Mouse (Mus musculus): ENCODE results near the gene Speg.

Gene Speg

GRCm38 (mm10) chr1:75374950-75375936 is at the start of gene Speg:
TSS of gene Speg (plus strand) at chr1:75375297.
- DNase-seq (ENCODE audit: low read depth, low spot score): no peak

DNA sequence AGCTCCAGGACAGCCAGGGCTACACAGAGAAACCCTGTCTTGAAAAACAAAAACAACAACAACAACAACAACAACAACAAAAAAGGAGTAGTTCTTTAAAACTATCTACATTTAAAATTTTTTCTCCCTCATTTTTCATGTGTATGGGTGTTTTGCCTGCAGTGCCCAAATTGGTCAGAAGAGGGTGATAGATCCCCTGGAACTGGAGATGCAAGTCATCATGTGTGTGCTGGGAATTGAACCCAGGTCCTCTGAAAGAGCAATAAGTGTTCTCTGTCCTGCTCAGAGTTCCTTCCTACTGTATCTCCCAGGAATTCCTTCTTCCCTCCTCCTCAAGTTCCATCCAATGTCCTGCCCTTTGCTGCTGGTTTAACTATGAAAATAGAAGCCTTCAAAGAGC is 47.6 kb upstream of the Speg start:
- no peak for DNase-seq (ENCODE audit: low read depth, low spot score)

DNA sequence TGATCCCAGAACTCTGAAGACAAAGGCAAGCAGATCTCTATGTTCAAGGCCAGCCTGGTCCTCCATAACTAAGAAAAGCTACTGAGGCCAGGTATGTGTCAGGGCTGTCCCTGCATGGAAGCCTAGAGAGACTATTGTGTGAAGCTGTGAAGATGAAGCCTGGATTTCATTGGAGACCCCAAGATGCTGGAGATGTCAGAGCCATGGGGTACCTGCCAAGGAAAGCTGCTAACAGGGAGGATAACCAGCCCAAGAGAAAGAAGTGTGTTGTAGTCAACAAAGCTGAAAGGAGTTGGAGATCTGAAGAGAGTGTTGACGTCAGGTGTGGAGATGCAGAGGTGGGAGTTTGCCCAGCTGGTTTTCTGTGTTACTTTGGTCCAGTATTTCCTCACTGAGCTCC is 43.8 kb upstream of the Speg start:
- no peak for DNase-seq (ENCODE audit: low read depth, low spot score)

DNA sequence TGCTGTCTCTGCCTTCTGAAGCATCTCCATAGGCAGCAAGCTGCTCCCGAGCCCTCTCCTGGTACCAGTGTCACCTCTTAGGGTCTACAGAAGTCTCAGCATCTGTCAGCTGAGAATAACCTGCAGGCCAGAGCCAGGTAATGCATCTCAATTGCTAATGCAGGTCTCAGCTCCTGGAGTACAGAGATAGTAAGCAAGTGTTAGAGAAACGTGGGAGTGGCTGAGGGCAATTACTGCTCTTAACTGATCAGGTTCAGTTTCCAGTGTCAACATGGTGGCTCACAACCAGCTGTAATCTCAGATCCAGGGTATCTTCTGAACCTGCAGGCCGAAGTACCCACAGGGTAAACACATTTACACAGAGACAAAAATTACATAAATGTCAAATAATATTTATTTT is 38.6 kb upstream of the Speg start:
- no peak for DNase-seq (ENCODE audit: low read depth, low spot score)

DNA sequence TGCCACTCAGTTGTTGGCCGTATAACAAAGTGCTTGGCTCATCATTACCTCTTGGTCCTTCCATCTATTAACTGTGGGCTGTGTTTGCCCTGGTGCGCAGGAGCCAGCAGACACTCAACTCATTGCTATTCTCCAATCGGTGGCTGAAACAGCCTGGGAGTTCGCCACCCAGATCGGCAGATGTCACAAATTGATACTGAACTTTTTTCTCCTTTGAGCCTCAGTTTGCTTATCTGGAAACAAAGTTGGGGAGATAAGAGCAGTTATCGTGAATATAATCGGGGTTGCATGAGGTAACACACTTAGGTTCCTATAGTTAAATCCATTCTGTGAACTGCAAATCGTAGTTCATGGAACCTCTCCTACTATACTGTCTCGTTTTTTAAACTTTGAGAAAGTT is 38.0 kb upstream of the Speg start:
- no peak for DNase-seq (ENCODE audit: low read depth, low spot score)

GRCm38 (mm10) chr1:75338091-75338694 is 36.9 kb upstream of the Speg start:
- DNase-seq (ENCODE audit: low read depth, low spot score): no peak

- peak; percentile 50 for DNase-seq (ENCODE audit: low read depth, low spot score)
These were observed 35.8 kb upstream of the Speg start for GRCm38 (mm10) chr1:75339337-75339736.

DNA sequence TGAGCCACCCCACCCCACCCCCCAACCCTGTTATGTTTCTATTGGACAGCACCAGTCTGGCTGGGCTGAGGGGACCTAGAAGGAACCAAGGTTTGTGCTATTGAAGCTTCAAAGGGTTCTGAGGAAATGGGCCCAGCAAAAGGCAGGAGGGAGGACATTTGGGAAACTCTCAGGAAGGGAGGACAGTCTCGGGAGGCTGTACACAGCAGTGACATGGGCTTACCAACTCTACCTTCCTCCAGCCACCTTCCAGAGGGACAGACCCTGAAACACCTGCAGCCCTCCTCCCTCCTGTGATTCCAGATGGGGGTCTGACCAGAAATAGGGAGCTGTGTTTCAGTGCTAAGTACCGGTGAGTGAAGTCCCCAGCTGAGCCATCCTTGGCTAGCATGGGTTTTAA is 34.6 kb upstream of the Speg start:
- no peak for DNase-seq (ENCODE audit: low read depth, low spot score)

DNA sequence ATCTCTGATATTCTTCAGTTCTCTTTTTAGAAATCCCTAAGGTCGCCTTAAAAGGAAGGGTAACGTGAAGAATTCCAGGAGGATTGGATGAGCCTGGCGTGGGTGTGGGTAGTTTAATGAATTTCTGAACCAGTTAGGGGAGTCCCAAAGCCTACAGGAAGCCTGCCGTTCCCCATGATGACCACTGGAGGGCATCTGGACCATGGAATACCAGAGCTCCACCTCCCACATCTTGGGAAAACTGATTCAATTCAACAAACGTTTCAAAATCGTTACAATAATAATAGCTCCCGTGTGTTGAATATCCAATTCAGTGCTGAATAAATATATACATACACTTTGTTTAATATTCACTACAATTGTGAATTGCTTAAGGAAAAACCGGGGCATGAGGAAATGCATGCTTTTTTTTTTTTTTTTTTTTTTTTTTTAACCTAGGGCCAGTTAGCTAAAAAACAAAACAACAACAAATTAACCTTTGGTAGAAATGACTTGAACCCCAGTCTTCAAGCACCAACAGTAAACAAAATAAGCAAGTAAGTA is 32.2 kb upstream of the Speg start:
- peak; percentile 57 for DNase-seq (ENCODE audit: low read depth, low spot score)

DNA sequence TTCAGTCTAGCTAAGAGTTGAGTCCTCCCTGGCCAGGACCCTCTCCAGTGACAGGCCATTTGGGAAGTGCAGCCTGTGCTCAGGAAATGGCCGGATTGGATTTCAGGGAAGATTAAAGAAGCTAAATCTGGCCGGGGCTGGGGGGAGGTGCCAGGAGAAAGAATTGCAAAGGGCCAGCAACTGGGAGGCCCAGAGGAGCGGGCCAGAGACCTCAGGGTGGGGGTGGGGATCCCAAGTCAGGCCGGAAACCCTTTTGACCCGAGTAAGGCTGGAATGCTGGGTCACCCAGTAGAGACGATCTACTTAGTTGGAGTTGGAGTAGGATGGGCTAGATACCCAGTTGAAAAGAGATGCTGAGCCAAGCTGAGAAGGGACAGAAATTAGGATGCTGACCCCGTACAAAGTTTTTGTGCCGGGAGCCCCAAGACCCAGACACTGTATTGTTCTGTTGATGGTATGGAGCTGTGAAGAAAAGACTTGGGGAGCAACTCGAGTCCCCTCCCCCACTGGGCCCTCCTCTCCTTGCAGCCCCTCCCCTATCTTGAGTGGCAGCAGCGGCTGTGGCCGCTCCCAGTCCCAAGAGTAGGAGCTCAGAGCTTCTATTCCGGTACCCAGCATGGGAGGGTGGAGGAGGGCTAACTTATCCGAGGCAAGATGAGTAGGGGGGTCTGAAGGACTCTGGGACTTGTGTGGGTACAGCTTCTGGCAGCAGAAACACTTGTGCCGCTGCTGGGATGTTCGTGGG is 30.6 kb upstream of the Speg start:
- no peak for DNase-seq (ENCODE audit: low read depth, low spot score)

DNA sequence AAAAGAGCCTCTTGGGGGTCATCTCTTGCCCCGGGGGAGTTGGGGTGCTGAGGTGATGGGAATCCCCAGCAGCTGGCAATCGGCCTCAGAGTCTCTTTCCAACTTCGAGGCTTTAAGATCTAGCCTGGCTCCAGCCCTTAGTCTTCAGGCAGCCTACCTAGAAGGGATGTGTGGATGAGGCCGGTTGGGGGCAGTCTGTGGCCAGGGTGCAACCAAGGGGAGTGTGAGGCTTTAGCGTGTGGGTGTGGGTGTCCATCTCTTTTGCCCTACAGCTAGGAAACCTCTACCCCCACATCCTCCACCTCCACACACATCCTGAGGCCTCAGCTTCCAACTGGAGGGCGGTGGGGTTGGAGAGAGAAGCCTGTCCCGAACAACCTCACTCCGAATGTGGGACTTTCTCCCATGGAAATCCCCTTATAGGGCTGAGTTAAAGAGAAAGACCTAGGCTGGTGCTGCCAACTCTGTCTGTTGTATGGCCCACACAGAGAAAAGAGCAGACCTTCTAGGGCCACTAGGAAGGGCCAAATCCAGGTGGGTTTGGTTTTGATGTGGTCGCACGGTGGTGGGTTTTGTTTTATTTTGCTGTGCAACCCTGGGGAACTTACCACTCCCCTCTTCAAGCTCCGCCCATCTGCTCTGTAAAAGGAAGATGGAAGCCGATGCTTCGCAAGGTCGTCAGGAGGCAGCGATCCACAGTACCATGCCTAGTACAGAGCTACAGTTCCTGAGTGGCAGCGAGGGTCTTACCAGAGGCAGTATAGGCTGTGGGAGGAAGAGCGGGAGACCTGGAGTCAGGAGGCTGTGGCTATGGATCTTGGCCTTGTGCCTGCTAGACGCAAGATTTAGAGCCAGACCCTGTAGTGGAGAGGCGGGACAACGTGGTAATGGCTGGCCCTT is 29.8 kb upstream of the Speg start:
- no peak for DNase-seq (ENCODE audit: low read depth, low spot score)

DNA sequence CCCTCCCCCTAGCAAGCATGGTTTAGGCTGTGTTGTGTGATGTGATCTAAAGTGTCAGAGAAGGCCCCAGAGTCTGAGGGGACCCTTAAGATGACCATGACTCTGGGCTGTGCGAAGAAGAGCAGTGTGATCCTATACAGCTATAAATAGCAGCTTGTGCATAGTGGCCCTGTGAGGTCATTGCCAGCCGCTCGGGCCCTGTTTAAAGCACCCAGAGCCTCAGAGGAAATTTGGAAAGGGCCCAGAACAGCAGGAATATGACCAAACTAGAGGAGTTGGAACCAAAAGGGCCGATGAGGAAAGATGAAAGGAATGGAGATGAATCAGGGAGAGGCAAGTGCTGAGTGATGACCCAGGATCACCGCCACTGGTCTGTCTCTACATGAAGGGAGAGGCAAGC is 27.8 kb upstream of the Speg start:
- DNase-seq (ENCODE audit: low read depth, low spot score): no peak

GRCm38 (mm10) chr1:75349275-75349674 is 25.8 kb upstream of the Speg start:
- no peak for DNase-seq (ENCODE audit: low read depth, low spot score)

GRCm38 (mm10) chr1:75357261-75357660 is 17.8 kb upstream of the Speg start:
- DNase-seq (ENCODE audit: low read depth, low spot score): no peak

DNA sequence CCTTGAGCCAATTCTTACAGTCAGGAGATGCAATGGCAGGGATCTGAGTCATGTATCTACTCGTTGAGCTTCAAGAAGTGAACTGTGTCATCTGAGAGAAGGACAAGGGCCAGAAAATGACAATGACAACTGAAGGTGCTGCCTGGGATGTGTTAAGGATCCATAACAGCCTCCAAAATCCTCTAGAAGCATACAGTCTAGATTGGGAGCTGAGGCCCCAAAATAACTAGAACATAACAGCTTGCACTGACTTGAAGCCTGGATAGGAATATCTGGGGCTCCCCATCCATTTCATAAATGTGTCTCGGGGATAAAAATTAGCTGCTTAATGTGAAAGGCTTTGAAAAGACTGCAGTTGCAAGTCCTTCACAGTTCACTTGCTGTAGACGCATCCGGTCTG is 17.1 kb upstream of the Speg start:
- peak; percentile 55 for DNase-seq (ENCODE audit: low read depth, low spot score)

- peak; percentile 62 for DNase-seq (ENCODE audit: low read depth, low spot score)
These were observed 15.8 kb upstream of the Speg start for GRCm38 (mm10) chr1:75359346-75359745.

DNA sequence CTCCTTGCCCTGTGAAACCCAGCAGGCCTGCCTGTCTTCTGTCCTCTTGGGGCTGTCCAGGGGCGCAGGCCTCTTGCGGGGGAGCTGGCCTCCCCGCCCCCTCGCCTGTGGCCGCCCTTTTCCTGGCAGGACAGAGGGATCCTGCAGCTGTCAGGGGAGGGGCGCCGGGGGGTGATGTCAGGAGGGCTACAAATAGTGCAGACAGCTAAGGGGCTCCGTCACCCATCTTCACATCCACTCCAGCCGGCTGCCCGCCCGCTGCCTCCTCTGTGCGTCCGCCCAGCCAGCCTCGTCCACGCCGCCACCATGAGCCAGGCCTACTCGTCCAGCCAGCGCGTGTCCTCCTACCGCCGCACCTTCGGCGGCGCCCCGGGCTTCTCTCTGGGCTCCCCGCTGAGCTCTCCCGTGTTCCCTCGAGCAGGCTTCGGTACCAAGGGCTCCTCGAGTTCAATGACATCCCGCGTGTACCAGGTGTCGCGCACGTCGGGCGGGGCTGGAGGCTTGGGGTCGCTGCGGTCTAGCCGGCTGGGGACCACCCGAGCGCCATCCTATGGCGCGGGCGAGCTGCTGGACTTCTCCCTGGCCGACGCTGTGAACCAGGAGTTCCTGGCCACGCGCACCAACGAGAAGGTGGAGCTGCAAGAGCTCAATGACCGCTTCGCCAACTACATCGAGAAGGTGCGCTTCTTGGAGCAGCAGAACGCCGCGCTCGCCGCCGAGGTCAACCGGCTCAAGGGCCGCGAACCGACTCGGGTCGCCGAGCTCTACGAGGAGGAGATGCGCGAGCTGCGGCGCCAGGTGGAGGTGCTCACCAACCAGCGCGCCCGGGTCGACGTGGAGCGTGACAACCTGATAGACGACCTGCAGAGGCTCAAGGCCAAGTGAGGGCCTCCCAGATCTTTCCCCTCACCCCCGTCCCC is 14.7 kb upstream of the Speg start, which contains the start of gene Des:
TSS of gene Des (plus strand) at position 218 of the 920 bp plus-strand sequence.
- no peak for DNase-seq (ENCODE audit: low read depth, low spot score)

DNA sequence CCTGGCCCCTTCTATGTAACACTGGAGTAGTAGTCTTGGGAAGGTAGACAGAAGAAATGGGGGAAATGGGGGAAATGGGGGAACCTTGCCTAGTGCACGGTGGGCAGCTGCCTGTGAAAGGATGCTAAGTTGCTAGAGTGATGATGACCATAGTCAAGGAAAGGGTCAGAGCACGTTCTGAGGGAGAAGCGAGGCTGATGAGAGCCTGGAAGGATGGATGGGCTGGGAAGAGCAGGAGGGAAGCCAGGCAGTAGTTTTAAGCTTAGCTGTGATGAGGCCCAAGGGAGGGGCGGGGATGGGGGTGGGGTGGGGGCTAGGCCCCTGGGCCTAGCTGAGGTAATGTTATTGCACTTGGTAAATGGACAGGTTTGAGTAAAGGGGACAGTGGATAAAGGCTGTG is 14.0 kb upstream of the Speg start:
- DNase-seq (ENCODE audit: low read depth, low spot score): no peak

DNA sequence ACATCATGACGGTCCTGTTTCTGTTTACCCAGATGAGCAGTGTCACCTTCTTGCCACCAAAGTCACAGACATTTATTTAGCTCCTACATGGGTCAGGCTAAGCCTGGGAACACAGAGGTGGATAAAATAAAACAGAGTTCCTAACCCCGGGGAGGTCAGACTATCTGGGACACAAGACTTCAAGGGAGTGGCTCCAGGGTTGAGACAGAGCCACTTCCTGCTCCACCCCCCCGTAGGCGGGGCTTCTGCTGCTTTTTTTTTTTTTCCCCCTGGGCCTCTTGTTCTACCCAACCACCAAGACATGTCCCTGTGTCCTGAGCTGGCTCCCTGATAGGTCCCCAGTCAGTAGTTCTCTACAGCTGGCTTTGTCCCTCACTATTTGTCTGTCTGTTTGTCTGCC is 13.3 kb upstream of the Speg start:
- DNase-seq (ENCODE audit: low read depth, low spot score): no peak

DNA sequence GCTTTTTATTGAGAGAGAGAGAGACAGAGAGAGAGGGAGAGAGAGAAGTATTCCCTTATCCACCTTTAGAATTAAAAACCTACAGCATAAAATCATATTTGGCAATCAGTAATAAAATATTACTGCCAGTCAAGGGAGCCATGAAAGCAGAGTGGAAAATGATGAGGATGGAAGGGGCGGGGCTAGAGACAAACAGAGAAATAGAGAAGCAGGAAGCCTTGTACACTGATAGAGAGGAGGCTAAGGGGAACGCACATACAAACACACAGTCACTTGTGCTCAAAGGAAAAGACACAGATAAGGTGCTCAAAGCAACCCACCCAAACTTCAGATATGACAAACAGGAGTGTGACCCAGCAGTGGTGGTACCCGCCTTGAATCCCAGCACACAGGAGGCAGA is 11.2 kb upstream of the Speg start:
- DNase-seq (ENCODE audit: low read depth, low spot score): no peak
